ENCODE assay signal across 12 mouse cellular contexts in genomic region chr2:103896160-103896559, GRCm38 (mm10).
DNase-seq lines count a peak whose midpoint lies in the region; ATAC-seq lines count a peak whose summit lies in the region.
"Had no signal": no experiment of that assay in that cellular context is flagged by ENCODE, and none has a peak within 500 bp of the region (broad histone marks: within the 10 kb centered on the region; RNA-seq: fewer than 3 reads in every experiment).

No protein-coding gene starts in this region.

- no peaks in the 10 kb centered on the region for H3K27me3 ChIP-seq in erythroblast, embryonic 14.5 days (ENCODE audit: control insufficient read depth)
- H3K27me3 ChIP-seq in intestine, embryonic 16.5 days (replicated peaks; ENCODE audit: control insufficient read depth, insufficient read depth, low read length): no peaks in the 10 kb centered on the region
- no peaks in the 10 kb centered on the region for H3K27me3 ChIP-seq in stomach, embryonic 15.5 days (replicated peaks)
- H3K27me3 ChIP-seq in hindbrain, embryonic 16.5 days (replicated peaks; ENCODE audit: control insufficient read depth, insufficient read depth, low read length): no peaks in the 10 kb centered on the region
- H3K27me3 ChIP-seq: forebrain, embryonic 13.5 days; neural tube, embryonic 12.5 days had no signal

- WGBS in intestine, embryonic 16.5 days: 39% methylated on average over 5 of the region's 5 CpGs
- WGBS in stomach, embryonic 15.5 days: 36% methylated on average over 5 of the region's 5 CpGs
- WGBS in hindbrain, embryonic 16.5 days: 65% methylated on average over 5 of the region's 5 CpGs

- peak; percentile 72 for ATAC-seq in intestine, embryonic 16.5 days
- ATAC-seq in stomach, embryonic 15.5 days (ENCODE audit: insufficient read depth, low FRiP score, low read depth): peak; percentile 61
- no peak for ATAC-seq in hindbrain, embryonic 16.5 days
- ATAC-seq: forebrain, embryonic 13.5 days had no signal

- no peak overlapping the region for H3K9ac ChIP-seq in intestine, embryonic 16.5 days (ENCODE audit: low read depth, low read length)
- H3K9ac ChIP-seq in stomach, embryonic 15.5 days: no peak overlapping the region
- no peak overlapping the region for H3K9ac ChIP-seq in hindbrain, embryonic 16.5 days (ENCODE audit: low read depth, low read length)
- H3K9ac ChIP-seq: forebrain, embryonic 13.5 days; neural tube, embryonic 12.5 days had no signal

- H3K4me3 ChIP-seq in erythroblast, embryonic 14.5 days (replicated peaks): peak overlapping the region; percentile 67
- no peak overlapping the region for H3K4me3 ChIP-seq in intestine, embryonic 16.5 days (ENCODE audit: low read length)
- H3K4me3 ChIP-seq in stomach, embryonic 15.5 days (replicated peaks): no peak overlapping the region
- H3K4me3 ChIP-seq in hindbrain, embryonic 16.5 days (ENCODE audit: low read length): no peak overlapping the region
- H3K4me3 ChIP-seq: forebrain, embryonic 13.5 days; neural tube, embryonic 12.5 days had no signal

- H3K9me3 ChIP-seq in erythroblast, embryonic 14.5 days (ENCODE audit: control insufficient read depth, low read length): no peaks in the 10 kb centered on the region
- H3K9me3 ChIP-seq in intestine, embryonic 16.5 days (ENCODE audit: control insufficient read depth, low read length): no peaks in the 10 kb centered on the region
- H3K9me3 ChIP-seq in stomach, embryonic 15.5 days: no peaks in the 10 kb centered on the region
- no peaks in the 10 kb centered on the region for H3K9me3 ChIP-seq in hindbrain, embryonic 16.5 days (ENCODE audit: control insufficient read depth, low read length)
- H3K9me3 ChIP-seq: forebrain, embryonic 13.5 days; neural tube, embryonic 12.5 days had no signal

- H3K36me3 ChIP-seq in erythroblast, embryonic 14.5 days (ENCODE audit: control insufficient read depth): peaks cover 42% of the 10 kb centered on the region
- no peaks in the 10 kb centered on the region for H3K36me3 ChIP-seq in intestine, embryonic 16.5 days (ENCODE audit: control insufficient read depth, insufficient read depth, low read length)
- no peaks in the 10 kb centered on the region for H3K36me3 ChIP-seq in stomach, embryonic 15.5 days
- no peaks in the 10 kb centered on the region for H3K36me3 ChIP-seq in hindbrain, embryonic 16.5 days (ENCODE audit: control insufficient read depth, insufficient read depth, low read length)
- H3K36me3 ChIP-seq: neural tube, embryonic 12.5 days had no signal

- peak; percentile 59 for DNase-seq in ovary, adult 18-20 months (ENCODE audit: low spot score)
- no peak for DNase-seq in ovary, postnatal 14 days (ENCODE audit: low spot score)
- DNase-seq in cerebellum, adult 9-10 months: no peak
- no peak for DNase-seq in gastrocnemius, postnatal 4 days (ENCODE audit: low spot score in 2 of 2)
- DNase-seq: cerebellum, adult 11-12 months; lung, adult 18-20 months had no signal

- peaks cover 97% of the 10 kb centered on the region for H3K4me1 ChIP-seq in erythroblast, embryonic 14.5 days (ENCODE audit: control insufficient read depth)
- H3K4me1 ChIP-seq in intestine, embryonic 16.5 days (ENCODE audit: control insufficient read depth, insufficient read depth, low read length): peaks cover 5% of the 10 kb centered on the region; the same call in 1 of the 2 replicates
- H3K4me1 ChIP-seq in stomach, embryonic 15.5 days: peaks cover 11% of the 10 kb centered on the region; the same call in 1 of the 2 replicates
- no peaks in the 10 kb centered on the region for H3K4me1 ChIP-seq in hindbrain, embryonic 16.5 days (ENCODE audit: control insufficient read depth, insufficient read depth, low read depth, low read length)

- no peak overlapping the region for H3K4me2 ChIP-seq in intestine, embryonic 16.5 days (ENCODE audit: low read depth, low read length)
- H3K4me2 ChIP-seq in stomach, embryonic 15.5 days: no peak overlapping the region
- H3K4me2 ChIP-seq in hindbrain, embryonic 16.5 days (ENCODE audit: low read length): no peak overlapping the region
- H3K4me2 ChIP-seq: forebrain, embryonic 13.5 days; neural tube, embryonic 12.5 days had no signal

- H3K27ac ChIP-seq in intestine, embryonic 16.5 days (ENCODE audit: low read length): no peak overlapping the region
- H3K27ac ChIP-seq in stomach, embryonic 15.5 days: peak overlapping the region; percentile 54; the same call in 1 of the 2 replicates
- no peak overlapping the region for H3K27ac ChIP-seq in hindbrain, embryonic 16.5 days (ENCODE audit: low read depth, low read length)
- H3K27ac ChIP-seq: forebrain, embryonic 13.5 days; neural tube, embryonic 12.5 days had no signal
